Mouse (Mus musculus): ENCODE results near the gene Rps27rt.
"Not testable (repeated sequence)": the region's sequence is repeated elsewhere in the genome, so short reads cannot be mapped to it uniquely, and the experiment has no call there.

Rps27rt gene

DNA sequence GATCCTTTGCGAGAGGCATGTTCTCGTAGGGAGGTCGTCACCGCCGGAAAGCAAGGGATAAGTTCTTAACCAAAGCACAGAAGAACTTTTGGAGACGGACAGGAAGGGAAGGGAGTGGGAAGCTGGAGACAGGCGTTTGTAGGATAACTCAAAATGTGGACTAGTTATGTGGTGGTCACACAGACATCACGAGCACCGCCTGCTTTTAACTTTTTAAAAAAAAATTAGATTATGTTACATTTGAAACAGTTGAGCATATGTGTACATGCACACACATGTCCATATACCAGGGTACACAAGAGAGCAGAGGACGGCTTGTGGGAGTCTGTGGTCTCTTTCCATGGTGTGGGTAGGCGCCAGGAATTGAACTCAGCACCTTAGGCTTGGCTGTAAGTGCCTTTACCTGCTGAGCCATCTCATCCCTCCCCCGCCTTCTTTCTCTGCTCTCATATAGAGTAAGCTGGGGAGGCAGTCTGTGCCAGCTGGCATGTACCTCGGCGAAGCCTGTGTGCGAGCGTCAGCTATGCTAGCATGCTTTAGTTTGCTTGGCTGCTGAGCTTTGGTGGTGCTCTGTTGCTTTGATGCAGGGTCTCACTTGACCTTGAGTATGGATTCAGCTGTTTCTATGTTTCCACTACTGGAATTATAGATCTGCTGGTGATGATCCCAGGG lies at the start of gene Rps27rt:
Gene Rps27rt, minus strand, starts transcription at position 51 of the 672 bp plus-strand sequence.
- no peak for DNase-seq

DNA sequence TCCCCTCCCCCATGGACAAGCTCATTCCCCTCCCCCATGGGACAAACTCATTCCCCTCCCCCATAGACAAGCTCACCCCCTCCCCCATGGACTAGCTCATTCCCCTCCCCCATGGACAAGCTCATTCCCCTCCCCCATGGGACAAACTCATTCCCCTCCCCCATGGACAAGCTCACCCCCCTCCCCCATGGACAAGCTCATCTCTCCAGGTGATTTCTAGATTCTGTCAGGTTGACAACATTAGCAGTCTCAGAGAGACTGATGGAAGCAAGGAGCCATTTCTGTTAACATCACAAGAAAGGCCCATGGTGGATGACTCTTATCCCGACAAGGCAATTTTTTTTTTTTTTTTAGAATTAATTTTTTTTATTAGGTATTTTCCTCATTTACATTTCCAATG lies 48.5 kb upstream of the Rps27rt start:
- DNase-seq, result not testable (repeated sequence)

DNA sequence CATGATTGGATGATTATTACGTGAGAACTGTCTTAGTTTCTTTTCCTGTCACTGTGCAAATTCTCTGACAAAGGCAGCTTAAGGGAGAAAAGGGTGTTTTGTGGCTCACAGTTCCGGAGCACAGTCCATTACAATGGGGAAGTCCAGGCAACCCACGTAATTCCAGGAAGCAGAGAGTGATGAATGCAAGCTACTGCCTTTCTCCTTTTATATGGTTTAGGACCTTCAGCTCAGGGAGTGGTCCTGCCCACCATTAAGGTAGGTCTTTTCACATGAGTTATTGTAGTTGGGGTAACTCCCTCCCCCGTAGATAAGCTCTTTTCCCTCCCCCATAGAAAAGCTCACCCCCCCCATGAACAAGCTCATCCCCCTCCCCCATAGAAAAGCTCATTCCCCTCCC lies 48.0 kb upstream of the Rps27rt start:
- no peak for DNase-seq

DNA sequence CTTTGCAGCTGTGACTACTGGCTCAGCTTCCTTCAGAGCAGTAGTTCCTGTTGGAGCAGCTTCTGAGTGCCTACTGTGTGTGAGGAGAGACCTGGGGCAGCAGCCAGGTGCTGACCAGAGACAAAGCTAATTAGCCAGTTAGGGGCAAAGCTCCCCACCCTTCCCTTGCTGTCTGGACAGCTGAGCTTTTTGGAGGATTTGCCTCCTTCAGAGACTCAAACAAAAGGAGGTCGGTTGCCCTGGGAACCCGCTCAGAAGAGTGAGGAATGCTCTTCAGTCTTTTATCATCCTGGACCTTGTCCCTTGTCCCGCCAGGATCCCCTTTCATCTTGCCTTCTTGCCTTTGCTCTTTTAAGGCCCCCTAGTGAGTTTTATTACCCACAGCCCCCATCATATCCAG lies 46.8 kb upstream of the Rps27rt start:
- no peak for DNase-seq

DNA sequence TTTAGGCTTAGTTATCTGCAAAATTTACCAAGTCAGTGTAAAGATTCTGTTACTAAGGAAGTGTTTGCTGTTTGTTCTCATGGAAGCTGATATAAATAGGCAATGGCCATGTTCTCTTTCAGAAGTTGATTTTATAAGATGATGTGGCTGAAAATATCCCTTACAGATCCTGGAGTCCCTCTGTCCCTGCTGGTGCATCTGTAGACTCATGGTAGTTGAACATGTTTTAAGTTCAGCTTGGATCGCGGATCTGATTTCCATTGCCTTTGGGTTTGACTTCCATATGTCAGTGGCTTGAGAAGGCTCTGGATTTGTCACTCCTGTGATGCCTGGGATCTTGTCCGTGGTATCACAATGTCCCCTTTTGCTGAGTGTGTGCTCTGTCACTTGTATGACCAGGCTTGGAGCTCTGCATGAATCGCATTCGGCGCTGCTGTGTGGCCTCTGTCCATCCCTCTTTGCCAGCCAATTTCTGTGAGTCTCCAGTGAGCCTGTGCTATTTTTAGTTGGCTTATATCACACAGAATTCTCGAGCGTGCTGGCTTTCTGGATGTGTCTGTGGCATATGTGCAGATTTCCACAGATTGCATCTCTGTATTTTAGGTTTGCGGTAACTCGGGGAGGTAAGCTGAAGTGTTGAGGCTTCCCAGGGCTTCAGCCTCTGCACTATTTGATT lies 41.3 kb upstream of the Rps27rt start:
- no peak for DNase-seq

DNA sequence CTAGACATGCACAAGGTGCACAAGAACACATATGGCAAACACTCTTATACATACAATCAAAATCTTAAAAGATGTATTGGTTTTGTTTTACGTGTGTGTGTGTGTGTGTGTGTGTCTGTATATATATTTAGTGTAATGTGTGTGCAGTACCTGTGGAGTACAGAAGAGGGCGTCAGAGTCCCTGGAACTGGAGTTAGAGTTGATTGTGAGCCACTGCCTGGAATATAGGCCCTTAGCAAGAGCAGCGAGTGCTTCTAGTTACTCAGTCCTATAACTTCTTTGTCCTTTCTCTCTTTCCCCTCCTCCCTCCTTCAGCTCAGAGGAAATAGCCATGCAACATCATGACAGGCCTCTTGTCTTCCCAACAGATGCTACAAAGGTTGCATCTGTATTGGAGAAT lies 40.6 kb upstream of the Rps27rt start:
- DNase-seq, result no peak

DNA sequence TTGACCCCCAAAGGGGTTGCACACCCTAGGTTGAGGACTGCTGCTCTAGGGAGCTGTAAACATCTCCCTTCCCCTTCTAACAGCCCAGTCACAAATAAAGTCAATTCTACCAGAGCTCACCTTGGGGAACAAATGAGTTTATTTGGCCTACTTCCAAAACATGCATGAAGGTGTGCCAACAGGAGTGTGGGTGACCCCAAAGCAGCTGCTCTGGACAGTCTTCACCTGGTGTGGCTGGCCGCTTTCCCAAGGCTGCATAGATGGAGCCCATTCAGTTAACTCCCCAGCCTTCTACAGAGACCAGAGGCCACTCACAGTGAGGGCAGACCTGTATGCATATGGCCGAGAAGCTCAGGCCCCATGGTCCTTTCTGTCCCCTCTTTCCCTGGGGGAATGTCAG lies 38.9 kb upstream of the Rps27rt start:
- peak; percentile 13 to 31 for DNase-seq

DNA sequence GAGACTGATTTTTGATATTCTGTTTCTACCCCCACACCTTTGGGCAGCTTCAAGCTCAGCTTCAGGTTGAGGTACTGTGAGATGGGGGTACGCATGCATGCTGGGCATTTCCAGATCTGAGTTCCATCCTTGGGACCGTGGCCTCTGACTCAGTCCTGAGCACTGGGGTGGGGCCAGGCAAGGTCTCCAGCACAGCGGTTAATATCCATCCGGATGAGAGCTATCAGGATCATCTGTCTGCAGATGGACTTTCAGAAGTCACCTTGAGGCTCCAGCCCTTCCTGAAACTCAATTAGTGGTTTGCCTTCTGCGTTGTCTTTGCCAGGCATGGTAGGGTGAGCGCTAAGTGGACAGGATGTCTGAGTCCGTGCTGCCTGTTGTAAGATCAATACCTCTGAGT lies 37.6 kb upstream of the Rps27rt start:
- no peak for DNase-seq

DNA sequence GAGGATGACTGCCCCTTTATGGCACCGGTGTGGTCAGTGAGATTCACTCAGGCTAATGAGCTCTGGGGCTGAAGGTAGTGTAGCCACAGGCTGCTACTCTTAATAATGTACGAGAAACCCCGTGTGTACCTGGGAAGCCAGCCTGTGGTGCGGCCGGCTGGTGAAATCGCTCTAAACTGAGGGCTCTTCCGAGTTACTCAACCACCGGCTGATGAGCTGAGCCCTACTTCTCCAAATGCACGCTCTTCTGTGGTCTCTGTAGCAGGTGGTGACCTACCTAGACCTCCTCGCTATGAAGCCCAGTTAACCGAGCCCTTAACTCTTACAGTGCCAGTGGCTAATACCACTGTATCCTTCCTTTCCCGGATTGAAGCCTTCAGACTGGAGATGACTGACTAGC lies 29.8 kb upstream of the Rps27rt start:
- DNase-seq, result no peak

DNA sequence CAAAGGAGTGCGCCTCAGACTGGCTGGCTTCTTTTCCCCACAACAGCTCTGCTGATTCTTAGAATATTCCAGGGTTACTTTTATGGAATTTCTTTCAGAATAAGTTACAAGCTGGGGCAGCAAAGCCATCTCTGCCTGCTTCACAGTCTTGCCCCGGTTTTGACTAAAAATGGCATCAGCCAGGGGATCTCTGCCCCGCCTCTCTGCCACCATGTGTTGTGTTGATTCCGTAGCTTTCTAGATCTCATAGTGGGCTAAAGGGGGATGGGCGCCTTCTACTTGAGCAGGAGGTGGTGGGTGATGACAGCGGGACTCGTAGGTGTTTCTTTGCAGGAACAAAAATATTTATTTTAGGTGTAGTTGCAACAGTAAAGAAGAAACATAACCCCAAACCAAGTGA lies 25.7 kb upstream of the Rps27rt start:
- DNase-seq, result no peak

DNA sequence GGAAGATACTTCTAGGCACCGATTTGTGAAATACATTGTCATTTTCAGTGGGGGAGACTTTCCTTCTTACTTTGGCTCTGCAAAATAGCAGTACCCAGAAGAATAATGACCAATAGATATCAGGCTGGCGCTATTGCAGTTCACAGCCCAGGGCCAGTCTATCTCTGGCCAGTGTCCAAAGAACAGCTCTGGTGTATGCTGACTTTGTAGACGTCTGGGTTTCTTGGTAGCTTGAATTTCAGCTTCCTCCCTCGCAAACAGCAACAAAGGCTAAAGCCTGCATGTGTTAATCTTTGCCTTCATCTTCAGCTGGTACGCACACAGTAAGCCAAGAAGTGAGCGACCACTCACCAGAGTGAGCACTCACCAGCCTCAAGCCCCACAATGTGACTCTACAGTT lies 25.2 kb upstream of the Rps27rt start:
- peak in 1 of 2 experiments; percentile 37 for DNase-seq

DNA sequence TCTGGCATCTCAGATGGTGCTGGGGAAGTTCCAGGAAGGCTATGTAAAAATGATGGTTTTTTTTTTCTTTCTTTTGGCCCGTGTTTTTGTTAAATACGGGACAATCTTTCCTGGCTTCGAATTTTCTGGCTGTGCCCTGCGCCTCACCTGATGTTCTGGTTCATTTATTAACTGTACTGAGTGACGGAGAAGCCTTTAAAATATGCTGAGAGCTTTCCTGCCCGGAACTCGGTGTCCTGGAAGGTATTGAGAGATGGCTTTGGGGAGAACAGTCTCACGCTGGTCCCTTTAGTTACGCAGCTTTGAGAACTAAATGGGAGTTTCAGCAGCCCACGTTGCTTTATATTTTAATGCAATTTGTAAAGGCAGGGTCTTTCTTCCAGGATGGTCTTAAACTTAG lies 22.9 kb upstream of the Rps27rt start:
- DNase-seq, result peak; percentile 60 to 83

DNA sequence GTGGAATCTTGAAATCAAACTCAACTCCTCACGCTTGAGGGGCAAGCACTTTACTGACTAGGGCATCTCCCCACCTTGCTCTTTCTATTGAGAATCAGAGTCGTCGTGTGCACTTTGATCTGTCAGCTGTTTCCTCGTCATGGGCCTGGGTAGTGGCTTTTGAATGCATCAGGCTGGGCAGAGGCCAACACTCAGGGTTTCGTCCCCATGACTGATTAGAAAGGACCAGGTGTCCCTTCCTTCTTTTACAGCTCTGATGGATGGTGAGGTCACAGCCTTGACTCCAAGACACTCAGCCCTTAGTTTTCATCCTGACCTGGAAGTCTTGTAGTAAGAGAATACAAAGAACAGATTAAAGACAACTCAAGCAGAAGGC lies 17.2 kb upstream of the Rps27rt start:
- peak in 1 of 2 experiments; percentile 58 for DNase-seq

DNA sequence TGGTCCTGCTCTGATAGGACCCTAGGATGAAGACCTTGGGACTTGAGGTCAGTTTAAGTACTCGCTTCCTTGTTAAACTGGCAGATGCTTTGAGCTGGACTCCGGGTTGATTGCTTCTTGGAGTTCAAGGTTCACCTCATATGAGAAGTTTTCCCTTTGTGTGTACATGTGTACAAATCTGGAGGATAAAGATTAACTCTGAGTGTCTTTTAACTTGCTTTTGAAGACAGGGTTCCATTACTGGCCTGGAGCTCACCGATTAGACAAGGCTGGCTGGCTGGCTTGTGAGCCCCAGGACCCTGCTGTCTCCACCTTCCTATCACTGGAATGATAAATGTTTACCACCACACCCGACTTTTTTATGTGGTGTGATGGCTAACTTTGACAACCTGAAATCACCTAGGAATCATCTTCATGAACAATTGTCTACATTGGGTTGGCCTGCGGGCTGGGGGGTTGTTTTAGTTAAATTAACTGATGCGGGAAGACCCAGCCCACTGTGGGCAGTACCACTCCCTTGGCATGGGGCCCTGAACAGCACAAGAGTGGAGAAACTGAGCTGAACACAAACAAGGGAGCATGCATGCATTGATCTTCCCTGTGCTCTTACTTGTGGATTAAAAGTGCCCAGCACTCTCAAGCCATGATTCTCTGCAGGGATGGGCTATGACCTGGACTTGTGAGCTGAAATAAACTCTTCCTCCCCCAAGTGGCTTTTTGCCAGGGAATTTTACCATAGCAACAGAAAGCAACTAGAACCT lies 16.7 kb upstream of the Rps27rt start:
- peak; percentile 55 to 70 for DNase-seq

DNA sequence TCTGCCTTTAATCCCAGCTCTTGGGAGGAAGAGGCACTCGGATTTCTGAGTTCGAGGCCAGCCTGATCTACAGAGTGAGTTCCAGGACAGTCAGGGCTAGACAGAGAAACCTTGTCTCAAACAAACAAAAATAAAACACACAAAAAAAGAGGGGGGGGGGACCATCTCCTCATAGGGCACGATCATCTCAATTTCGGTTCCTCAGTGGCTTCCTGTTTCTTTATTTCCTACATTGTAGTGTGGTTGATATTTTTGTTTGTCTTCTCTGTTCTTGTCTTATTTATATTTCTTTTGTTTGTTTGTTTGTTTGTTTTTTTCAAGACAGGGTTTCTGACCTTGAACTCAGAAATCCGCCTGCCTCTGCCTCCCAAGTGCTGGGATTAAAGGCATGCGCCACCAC lies 13.9 kb upstream of the Rps27rt start:
- no peak for DNase-seq

DNA sequence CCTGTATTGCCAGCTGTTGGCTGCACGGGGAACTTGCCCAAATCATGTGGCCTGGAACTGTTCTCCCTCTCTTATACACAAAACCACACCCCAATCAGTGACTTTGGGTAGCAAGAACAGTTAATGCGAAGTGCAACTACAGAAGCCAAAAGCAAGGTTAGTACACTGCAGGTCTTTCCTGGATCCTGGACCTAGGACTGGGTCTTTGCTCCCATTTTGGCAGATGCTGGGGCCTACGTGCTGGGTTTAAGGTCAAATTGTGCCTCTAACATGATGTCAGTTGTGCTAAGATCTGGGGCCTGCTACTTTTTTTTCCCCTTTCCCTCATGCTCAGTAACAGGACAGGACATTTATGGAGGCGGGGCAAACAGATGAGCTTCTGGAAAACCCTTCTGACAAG lies 13.2 kb upstream of the Rps27rt start:
- DNase-seq, result peak in 1 of 2 experiments; percentile 39

DNA sequence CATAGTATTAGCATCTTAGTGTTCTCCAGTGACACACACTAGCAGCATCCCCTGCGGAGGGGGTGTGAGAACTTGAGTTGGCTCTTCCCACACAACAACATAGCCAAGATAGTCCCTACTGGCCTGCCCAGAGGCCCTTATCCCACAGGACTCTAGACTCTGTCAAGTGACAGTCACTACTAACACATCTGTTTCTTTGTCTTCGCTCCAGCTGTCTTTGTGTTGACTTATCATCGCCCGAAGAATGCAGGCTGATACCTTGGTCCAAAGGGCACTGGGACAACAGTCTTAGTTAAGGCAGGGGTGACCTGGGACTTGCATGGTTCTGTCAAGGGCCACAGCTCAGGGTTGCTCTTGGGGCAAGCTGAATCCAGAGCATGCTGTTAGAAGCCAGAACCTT lies 12.7 kb upstream of the Rps27rt start:
- peak; percentile 23 to 25 for DNase-seq

DNA sequence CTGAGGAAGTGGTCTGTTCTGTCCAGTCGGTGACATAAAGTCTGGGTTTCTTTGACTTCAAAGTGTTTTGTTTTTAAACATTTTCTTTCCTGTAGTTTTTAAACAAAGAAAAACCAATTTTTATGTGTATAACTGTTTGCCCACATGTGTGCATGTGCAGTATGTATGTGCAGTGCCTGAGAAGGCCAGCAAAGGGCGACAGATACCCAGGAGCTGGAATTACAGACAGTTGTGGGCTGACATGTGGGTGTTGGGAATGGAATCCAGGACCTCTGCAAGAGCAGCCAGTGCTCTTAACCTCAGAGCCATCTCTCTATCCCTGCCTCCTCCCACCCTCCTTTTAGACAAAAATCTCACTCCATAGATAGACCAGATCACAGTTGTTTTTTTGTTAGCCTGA lies 10.0 kb upstream of the Rps27rt start:
- DNase-seq, result no peak

DNA sequence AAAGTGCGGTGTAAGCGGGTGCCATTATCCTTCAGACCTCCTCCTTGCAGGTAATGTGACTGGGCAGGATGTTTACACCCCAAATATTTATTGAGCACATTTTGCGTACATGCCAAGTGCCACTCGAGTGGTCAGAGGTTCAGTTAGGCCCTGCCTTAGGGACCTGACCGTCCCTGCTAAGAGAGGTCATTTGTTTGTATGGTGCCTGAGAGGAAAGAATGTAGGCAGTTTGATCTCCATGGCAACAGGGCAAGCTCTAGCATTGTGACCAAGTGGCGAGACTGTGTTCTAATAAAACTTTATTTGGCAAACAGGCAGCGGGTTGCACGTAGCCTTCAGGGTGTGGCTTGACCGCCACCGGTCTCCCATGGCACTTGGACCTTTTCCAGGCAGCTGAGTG lies 7.9 kb upstream of the Rps27rt start:
- DNase-seq, result peak; percentile 33 to 45

DNA sequence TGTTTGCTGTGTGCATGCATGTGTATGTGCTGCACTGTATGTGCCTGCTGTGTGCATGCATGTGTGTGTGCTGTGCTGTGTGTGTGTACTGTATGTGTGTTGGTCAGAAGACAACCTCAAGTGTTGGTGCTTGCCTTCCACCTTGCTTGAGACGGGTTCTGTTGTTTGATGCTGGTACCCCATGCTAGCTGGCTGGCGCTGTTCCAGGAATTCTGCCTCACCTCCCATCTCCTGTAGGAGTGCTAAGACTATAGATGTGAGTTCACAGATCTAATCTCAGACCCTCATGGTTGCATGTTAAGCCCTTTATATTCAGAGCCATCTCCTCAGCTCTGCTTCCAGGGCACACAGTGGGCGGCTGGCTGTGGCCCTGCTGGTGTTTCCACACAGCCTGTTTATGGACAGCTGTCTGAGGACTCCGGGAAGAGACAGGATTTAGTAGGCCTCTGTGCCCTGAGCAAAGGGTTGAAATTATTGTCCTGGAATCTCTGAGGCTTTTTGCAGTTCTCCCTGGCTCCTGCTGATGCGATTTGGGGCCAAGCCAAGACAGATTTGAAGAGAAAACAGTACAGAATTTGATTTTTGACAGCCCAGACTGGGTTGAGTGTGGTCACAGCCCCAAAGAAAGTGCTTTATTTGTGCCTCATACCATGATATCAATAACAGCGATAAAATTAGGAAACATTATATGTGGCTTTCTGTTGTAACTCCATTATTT lies 6.2 kb upstream of the Rps27rt start:
- DNase-seq, result no peak

DNA sequence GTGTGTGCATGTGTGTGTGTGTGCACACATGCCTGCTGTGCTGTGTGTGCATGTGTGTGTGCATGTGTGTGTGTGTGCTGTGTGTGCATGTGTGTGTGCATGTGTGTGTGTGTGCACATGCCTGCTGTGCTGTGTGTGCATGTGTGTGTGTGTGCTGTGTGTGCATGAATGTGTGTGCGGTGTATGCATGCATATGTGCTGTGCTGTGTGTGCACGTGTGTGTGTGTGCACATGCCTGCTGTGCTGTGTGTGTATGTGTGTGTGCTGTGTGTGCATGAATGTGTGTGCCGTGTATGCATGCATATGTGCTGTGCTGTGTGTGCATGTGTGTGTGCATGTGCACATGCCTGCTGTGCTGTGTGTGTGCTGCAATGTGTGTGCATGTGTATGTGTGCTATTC lies 5.5 kb upstream of the Rps27rt start:
- no peak for DNase-seq

DNA sequence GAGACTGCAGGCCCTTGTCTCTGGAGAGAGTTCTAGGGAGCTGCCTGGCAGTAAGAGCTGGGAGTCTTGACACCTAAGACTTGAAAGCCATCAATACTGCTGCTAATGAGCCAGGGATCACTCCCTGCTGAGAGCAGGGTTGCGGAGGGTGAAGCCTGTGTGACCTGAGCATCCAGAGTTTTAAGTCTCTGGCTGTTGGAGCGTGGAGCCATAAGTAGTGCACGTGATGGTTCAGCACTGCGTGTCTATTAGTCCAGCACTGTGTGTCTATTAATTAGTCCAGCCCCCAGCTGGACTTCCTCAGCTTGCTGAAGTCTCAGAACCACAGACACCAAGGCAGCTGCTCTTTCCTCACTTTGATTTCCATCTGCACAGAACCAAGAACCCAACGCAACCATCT lies 3.8 kb upstream of the Rps27rt start:
- DNase-seq, result no peak

DNA sequence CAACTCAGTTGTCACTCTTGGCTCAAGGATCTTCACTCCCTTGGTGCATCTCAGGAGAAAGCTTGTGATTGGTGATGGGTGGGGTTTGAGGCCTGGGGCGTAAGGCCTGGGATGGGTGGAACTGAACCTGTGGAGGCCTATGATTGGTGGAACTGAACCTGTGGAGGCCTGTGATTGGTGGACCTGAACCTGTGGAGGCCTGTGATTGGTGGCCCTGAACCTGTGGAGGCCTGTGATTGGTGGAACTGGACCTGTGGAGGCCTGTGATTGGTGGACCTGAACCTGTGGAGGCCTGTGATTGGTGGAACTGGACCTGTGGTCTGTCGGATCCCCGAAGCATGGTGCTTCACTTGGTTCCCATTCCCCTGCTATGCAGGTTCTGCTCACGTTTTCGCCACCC lies 3.2 kb upstream of the Rps27rt start:
- DNase-seq, result no peak
